Mouse (Mus musculus) layer of hippocampus, postnatal 14 days (tissue): ENCODE data around the gene Tcl1b1. TPM values are rescaled to one million over a fixed set of nuclear protein-coding genes. Genes with fewer than 3 reads are reported as not detected.
"Not testable (repeated sequence)": the region's sequence is repeated elsewhere in the genome, so short reads cannot be mapped to it uniquely, and the experiment has no call there.

Experiments
- DNase-seq, 2 experiments: peaks; one replicate each; pipeline ENCODE4 v3.0.0; 2021 to 2022; ENCODE audit warnings: low spot score in 2 of 2, mixed read lengths in 1 of 2
- total RNA-seq, 2 experiments: library from RNA; stranded (reverse); gene quantifications; 2 replicates each; pipeline ENCODE4 v1.2.3; 2021

Tcl1b1 gene
- total RNA-seq, 2 experiments from 2014 or later: not detected

DNA sequence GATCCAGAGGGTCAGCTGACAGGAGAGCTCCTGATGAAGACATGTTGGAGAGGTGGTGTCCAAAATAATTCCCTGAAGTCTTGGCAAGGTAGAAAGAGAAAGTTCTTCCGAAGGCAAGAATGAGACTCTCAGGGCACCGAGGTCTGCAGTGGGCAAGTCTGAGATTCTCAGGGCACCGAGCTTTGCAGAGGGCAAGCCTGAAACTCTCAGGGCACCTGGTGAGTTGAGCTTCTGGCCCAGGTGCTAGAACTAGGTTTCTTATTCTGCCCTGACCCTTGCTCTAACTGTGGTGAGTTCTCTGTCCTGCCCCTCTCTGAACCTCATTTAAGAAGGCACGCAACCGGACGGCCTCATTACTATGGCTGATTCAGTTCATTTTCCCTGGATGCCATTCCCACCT lies 31.3 kb downstream of the Tcl1b1 start, which contains the start of gene Tcl1b3:
Tcl1b3 (plus strand) TSS at position 301 of the 400 bp plus-strand sequence.
- not testable (repeated sequence) for DNase-seq

DNA sequence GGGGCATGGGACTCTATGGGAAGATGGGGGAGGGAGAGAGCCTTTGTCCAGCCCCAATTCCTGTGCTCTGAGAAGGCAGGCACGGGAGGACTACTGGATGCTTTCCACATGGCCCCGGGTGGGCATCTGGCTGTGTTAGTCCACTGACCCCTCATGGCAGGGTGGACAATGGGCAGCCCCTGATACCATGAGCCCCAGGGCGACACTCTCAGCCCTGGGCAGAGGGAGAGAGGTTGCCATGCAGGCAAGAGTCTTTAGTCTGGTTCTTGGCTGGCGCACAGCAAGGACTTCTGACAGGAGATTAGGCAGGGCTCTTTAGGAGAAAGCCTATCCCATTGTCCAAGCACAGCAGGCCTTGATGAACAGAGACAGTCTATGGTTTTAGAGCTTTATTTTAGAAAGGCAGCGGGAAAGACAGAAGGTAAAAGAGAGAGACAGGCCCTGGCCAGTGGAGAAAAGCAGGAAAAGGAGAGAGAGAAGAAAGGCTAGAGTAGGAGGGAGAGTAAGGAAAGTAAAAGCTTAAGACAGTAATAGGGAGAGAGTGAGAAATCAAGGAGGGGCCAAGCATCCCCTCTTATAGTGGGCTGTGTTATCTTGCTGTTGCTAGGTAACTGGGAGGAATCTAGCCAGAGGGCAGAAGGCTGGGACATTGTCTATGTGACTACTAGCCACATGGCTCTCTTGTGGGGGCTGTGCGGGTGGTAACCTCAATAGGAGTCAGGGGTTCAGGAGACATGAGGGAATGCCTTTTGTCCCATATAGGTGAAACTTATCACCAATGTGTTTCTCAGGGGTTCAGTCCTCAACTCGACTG lies 40.4 kb downstream of the Tcl1b1 start:
- not testable (repeated sequence) for DNase-seq

DNA sequence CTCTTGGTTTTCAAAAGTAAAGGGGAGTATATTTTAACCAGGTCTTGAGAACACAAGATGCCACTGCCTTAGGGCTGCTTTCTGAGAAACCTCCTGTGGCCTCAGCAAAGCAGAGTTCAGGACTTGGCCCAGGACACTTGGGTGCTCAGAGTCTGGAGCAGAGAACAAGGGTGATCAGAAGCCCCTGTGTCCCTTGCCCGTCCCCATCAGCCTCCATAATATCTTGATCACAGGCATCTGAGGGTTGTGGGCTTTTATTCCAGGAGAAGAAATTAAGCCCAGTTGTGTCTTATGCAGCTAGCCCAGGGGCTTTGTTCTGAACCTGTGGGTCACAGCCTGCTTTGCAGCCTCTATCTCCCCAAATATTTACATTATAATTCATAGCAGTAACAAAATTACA lies 42.2 kb downstream of the Tcl1b1 start, which contains the start of gene Tcl1b4:
Tcl1b4 (plus strand) TSS at position 301 of the 400 bp plus-strand sequence.
- not testable (repeated sequence) for DNase-seq

DNA sequence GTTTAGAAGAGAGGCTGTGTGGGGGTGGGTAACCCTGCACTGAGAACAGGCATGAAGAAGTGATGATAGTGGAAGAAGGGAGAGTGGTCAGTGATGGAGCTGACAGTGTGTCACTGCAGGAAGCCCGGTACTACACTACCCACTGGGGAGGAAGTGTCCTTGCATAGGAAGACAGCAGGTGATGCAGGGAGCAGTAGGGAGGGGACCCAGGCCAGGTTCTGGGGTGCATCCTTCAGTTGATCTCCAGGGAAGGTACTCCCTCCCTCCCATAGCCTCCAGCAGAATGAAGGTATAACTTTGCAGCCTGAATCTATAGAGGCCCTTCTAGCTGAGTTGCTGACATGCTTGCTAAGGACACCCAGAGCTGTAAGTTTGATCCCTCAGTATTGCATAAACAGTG lies 47.6 kb downstream of the Tcl1b1 start:
- no peak for DNase-seq

DNA sequence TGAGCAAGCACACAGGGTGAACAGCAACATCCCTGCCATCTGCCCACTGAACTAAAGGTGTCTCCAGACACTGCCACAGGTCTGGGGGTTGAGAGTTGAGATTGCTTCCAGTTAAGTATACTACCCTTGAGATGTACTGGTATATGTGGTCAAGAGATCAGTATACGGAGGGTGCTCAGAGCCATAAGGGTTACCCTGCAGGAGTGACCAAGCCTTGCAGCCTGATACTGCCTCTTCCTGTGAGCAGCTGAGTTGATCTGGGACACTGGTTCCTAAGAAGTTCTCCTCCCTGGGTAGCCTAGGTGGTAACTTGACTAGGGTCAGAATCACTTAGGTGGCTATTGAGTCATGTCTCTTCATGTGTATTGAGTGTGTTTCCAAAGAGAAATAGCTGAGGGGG lies 49.0 kb downstream of the Tcl1b1 start:
- DNase-seq: no peak

DNA sequence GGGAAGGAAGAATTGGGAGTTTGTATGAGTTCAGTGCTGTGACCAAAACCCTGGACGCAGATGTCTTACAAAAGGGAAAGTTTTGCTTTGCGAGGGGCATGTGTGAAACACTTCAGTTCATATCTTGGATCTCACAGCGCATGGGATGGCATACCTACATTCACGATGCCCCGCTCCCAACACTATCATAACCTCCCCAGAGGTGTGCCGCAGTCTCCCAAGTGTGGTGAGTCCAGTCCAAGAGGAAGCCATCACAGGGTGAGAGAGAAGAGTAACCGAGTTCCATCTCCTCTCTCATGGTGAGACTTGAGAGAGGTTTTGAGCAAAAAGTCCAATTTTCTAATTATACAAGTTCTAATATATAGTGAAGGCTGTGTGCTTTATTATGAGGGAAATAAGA lies 49.7 kb downstream of the Tcl1b1 start:
- no peak for DNase-seq

Other genes with a start within 250 kb of the Tcl1b1 start
- gene Syne3, start 149.9 kb upstream of the Tcl1b1 start, total RNA-seq: 1 to 10 TPM; 1.2 to 2.1 TPM
- 10 to 100 TPM; 57.1 to 65.6 TPM for gene Glrx5, start 127.0 kb upstream of the Tcl1b1 start, total RNA-seq
- gene Tcl1b2, start 13.7 kb upstream of the Tcl1b1 start, total RNA-seq: not detected
- not detected for gene Tcl1b5, start 16.7 kb downstream of the Tcl1b1 start, total RNA-seq
- gene Tcl1b3, start 31.4 kb downstream of the Tcl1b1 start, total RNA-seq: not detected
- not detected for gene Tcl1b4, start 42.3 kb downstream of the Tcl1b1 start, total RNA-seq
- gene Tcl1, start 63.1 kb downstream of the Tcl1b1 start, total RNA-seq: not detected
- gene Tunar, start 174.2 kb downstream of the Tcl1b1 start, total RNA-seq: 10 to 100 TPM; 22.3 to 24.2 TPM